Mouse (Mus musculus) adipose tissue, adult 10 weeks (tissue): ENCODE data around the gene Mpzl2. TPM values are rescaled to one million over a fixed set of nuclear protein-coding genes. Genes with fewer than 3 reads are reported as not detected.

Source experiments
- polyA plus RNA-seq: library from polyadenylated mRNA; stranded (reverse); fragments of 350-450 nt; fragmentation: Illumina TruSeq; extraction: RNeasy Lipid Tissue Mini Kit (QIAGEN cat#74804); gene quantifications from one replicate; pipeline ENCODE4 v1.2.3, GENCODE M21; 2014; ENCODE audit warnings: low read depth, low replicate concordance

Gene Mpzl2
- 30.8 TPM for polyA plus RNA-seq

DNA sequence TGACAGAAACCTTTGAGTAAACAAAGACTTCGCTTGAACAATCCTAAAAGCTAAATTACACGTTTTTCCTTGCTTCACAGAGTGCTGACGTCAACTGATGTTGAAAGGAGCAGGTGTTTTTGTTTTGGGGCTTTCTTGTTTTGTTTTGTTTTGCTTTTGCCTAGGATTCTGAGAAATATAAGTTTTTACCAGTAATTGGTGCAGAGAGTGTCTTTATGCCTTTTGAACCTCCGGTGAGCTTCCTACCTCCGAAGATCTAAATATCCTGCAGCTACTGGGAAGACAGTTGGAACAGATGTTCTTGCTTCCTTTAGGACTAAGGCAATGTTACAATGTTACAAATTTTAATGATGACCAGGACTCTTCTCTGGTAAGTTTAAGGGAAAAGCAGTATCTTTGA is at the start of gene Mpzl2:
Gene Mpzl2, plus strand, starts transcription at position 301 of the 400 bp plus-strand sequence.

GRCm38 (mm10) chr9:45009180-45010078 is 30.2 kb upstream of the Mpzl2 start, which contains the start of gene Cd3e:
Gene Cd3e, minus strand, starts transcription at chr9:45009627.

DNA sequence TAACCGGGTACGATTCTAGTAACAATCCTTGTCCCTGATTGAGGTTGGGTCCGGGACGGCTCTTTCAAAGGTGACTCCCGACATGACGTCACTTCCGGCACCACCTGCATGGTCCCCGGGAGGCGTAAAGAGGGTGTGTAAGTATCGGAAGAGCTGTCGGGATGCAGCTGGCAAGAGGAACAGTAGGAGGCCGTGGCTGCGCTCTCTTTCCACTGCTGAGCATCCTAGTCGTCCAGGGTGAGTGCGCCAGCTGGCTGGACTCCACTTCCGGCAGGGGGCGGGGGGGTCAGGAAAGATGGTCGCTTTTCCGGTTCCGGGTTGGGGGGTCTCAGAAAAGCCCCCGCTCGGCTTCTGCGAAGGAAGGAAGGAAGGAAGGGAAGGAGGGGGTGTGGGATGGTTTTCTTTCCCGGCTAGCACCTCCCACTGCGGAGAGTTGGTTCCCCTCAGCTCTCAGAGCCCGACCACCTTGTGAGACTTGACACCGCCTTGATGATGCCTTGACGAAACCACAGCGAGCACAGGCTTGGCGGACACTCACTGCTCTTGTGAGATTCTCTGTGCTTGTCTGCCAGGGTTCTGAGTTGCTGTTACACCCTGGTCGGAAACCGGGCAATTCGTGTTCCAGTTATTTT is 15.6 kb downstream of the Mpzl2 start, which contains the start of gene Mpzl3:
Gene Mpzl3, plus strand, starts transcription at position 105 of the 632 bp plus-strand sequence.

GRCm38 (mm10) chr9:45079011-45079410 is 39.4 kb downstream of the Mpzl2 start, which contains the start of gene Jaml:
Gene Jaml, plus strand, starts transcription at chr9:45079183.

Other genes starting within 250 kb of the Mpzl2 start
- 3.0 TPM for gene Tmem25, start 240.5 kb upstream of the Mpzl2 start, polyA plus RNA-seq
- gene Ttc36, start 236.7 kb upstream of the Mpzl2 start, polyA plus RNA-seq, result 2.3 TPM
- 12.5 TPM for gene Kmt2a, start 158.5 kb upstream of the Mpzl2 start, polyA plus RNA-seq
- gene Atp5l, start 119.1 kb upstream of the Mpzl2 start, polyA plus RNA-seq, result 562 TPM
- 36.0 TPM for gene Ube4a, start 74.2 kb upstream of the Mpzl2 start, polyA plus RNA-seq
- gene Cd3g, start 59.4 kb upstream of the Mpzl2 start, polyA plus RNA-seq, result 1.6 TPM
- gene Cd3d, start 58.0 kb upstream of the Mpzl2 start, polyA plus RNA-seq, result 1.3 TPM
- 1.5 TPM for gene Cd3e, start 30.2 kb upstream of the Mpzl2 start, polyA plus RNA-seq
- 6.7 TPM for gene Mpzl3, start 15.4 kb downstream of the Mpzl2 start, polyA plus RNA-seq
- 33.8 TPM for gene Jaml, start 39.4 kb downstream of the Mpzl2 start, polyA plus RNA-seq
- gene Scn2b, start 78.0 kb downstream of the Mpzl2 start, polyA plus RNA-seq, result 6.5 TPM
- 0.82 TPM for gene Scn4b, start 98.6 kb downstream of the Mpzl2 start, polyA plus RNA-seq
- gene BC049352, start 142.2 kb downstream of the Mpzl2 start, polyA plus RNA-seq, result not detected
- 0.67 TPM for gene Tmprss4, start 164.3 kb downstream of the Mpzl2 start, polyA plus RNA-seq
- 8.3 TPM for gene Il10ra, start 229.3 kb downstream of the Mpzl2 start, polyA plus RNA-seq